Mouse (Mus musculus) MN1 (cell line): ENCODE measurements around the gene Vmn1r119.
"Not testable (repeated sequence)": the region's sequence is repeated elsewhere in the genome, so short reads cannot be mapped to it uniquely, and the experiment has no call there.

Experiments used
- DNase-seq: peaks from one replicate; pipeline ENCODE4 v3.0.0-alpha.2; 2016; ENCODE audit warnings: low spot score

The Vmn1r119 gene

GRCm38 (mm10) chr7:21012355-21012754 lies at the start of gene Vmn1r119:
TSS of gene Vmn1r119 (minus strand) at chr7:21012455.
- DNase-seq = not testable (repeated sequence)

GRCm38 (mm10) chr7:21053684-21054083 lies 41.4 kb upstream of the Vmn1r119 start, which contains the start of gene Vmn1r120:
TSS of gene Vmn1r120 (minus strand) at chr7:21053784.
- DNase-seq = not testable (repeated sequence)
